Mouse (Mus musculus) megakaryocyte, embryonic 14.5 days (primary cell): ENCODE data around the gene Gm36245.

Experiments
- FLI1 ChIP-seq: IDR thresholded peaks from 2 replicates; pipeline ENCODE4 v1.6.1; 2012; ENCODE audit warnings: low read length, inconsistent platforms, mixed read lengths
- GATA1 ChIP-seq: IDR thresholded peaks from 3 replicates; pipeline ENCODE4 v1.6.1; 2012; ENCODE audit warnings: mixed read lengths, low read length, inconsistent platforms, borderline replicate concordance

DNA sequence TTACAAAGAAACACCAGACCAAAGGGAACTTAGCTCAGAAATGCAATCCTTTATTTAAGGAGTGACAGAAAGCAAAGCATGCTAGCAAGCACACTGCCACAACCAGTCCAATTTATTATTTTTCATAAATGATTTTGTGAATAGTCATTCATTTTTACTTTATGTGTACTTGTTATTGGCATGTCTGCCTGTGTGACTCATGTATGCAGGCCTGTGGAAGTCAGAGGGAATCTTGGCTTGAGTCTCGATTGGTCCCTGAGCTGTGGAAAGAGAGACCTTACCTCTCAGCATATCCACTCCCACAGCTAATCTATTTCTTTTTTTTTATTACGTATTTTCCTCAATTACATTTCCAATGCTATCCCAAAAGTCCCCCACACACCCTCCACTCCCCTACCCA lies 20.3 kb upstream of the Gm36245 start:
- TF ChIP-seq GATA1 (no peak), FLI1 (no peak)
